Mouse (Mus musculus) liver, postnatal 0 days (tissue): ENCODE measurements at regions not wholly inside any gene's neighbourhood (a gene's known extent, or its start where the extent isn't known, plus 50 kb on each side); places are given as distances from the start of the nearest gene placed in this dataset.

Experiments used
- CTCF ChIP-seq: sonication (generic); IDR thresholded peaks from 2 replicates; pipeline ENCODE4 v1.5.1; 2016; ENCODE audit warnings: antibody characterized with exemption, low read depth
- EP300 ChIP-seq: IDR thresholded peaks from 2 replicates; pipeline ENCODE4 v1.6.1; 2016; ENCODE audit warnings: antibody characterized with exemption, low read depth, mild to moderate bottlenecking

DNA sequence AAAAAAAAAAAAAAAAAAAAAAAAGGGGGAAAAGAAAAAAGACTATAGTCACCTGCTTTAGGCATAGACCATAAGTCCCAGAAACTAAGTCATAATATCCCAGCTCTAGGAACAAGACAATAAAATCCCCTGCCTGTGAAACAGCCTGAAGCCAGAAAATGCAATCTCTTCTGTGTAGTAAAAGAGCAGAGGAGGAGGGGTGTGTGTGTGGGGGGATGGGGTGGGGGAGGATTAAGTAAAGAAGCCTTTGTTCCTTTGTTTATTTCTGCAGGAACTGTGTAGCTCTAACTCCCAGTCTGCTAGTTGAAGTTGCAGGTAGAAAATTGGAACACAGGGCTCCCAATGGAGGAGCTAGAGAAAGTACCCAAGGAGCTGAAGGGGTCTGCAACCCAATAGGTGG lies 532.2 kb downstream of the Zbbx start:
- no peak for TF ChIP-seq CTCF
- no peak for TF ChIP-seq EP300
